ENCODE assay signal across 8 mouse cellular contexts in the genomic region with DNA sequence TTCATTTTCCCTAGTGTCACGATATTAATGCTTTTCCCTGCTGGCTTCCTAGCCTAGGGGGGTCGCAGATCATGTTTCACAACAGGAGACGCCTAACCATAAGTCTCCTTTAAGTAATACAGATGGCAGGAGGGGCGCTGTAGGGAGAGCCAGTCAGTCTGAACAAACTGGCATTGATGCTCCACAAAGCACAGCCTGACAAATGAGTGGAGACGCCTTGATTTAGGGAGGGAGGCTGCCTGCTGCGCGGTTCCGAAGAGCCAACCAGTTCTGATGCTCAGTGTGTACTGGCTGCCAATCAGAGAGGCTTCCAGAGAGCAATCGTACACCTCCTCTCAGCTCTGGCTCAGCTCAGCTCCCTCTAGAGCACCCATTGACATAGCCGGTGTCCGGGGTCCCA.
A peak's percentile ranks its signal among the peaks of the same experiment; 100 is the strongest.
DNase-seq lines count a peak whose midpoint lies in the region; ATAC-seq and TF ChIP-seq lines count a peak whose summit lies in the region.

No protein-coding gene starts in this region.

- H3K4me1 ChIP-seq in hindbrain, embryonic 14.5 days (replicated peaks; ENCODE audit: control insufficient read depth, insufficient read depth, low read length), result peaks cover 18% of the 10 kb centered on the region
- H3K4me1 ChIP-seq in midbrain, embryonic 14.5 days (ENCODE audit: control insufficient read depth, insufficient read depth, low read length), result 0 out of 2 replicates have a peak, but pooled peaks cover 6% of the 10 kb centered on the region
- H3K4me1 ChIP-seq in intestine, postnatal 0 days (replicated peaks; ENCODE audit: control insufficient read depth, insufficient read depth, low read length), result no peaks in the 10 kb centered on the region
- H3K4me1 ChIP-seq in lung, postnatal 0 days (ENCODE audit: insufficient read depth, low read depth, low read length), result no peaks in the 10 kb centered on the region

- H3K4me3 ChIP-seq in hindbrain, embryonic 14.5 days (replicated peaks; ENCODE audit: low read length), result no peak overlapping the region
- no peak overlapping the region for H3K4me3 ChIP-seq in midbrain, embryonic 14.5 days (replicated peaks; ENCODE audit: low read depth, low read length)
- H3K4me3 ChIP-seq in intestine, postnatal 0 days (ENCODE audit: low read depth, low read length), result no peak overlapping the region
- H3K4me3 ChIP-seq in lung, postnatal 0 days (ENCODE audit: low read depth, low read length), result no peak overlapping the region

- DNase-seq in R1 (ENCODE audit: low read depth, low spot score), result peak; percentile 9
- DNase-seq in cerebellum, adult 9-10 months, result peak; percentile 81
- no peak for DNase-seq in hindbrain, embryonic 14.5 days (ENCODE audit: low spot score)
- DNase-seq in midbrain, embryonic 14.5 days, result peak; percentile 58
- DNase-seq in thymus, adult 18-20 months, result no peak
- no peak for DNase-seq in lung, postnatal 0 days (ENCODE audit: low spot score)
- DNase-seq in lung, postnatal 25 days (ENCODE audit: low spot score), result no peak

- 14% methylated on average over 11 of the region's 11 CpGs for WGBS in hindbrain, embryonic 14.5 days
- WGBS in midbrain, embryonic 14.5 days, result 14% methylated on average over 11 of the region's 11 CpGs
- WGBS in intestine, postnatal 0 days, result 29% methylated on average over 11 of the region's 11 CpGs
- 23% methylated on average over 11 of the region's 11 CpGs for WGBS in lung, postnatal 0 days

- no peaks in the 10 kb centered on the region for H3K27me3 ChIP-seq in hindbrain, embryonic 14.5 days (ENCODE audit: control insufficient read depth, insufficient read depth, low read length)
- H3K27me3 ChIP-seq in midbrain, embryonic 14.5 days (ENCODE audit: control insufficient read depth, insufficient read depth, low read length), result no peaks in the 10 kb centered on the region
- no peaks in the 10 kb centered on the region for H3K27me3 ChIP-seq in intestine, postnatal 0 days (replicated peaks; ENCODE audit: control insufficient read depth, insufficient read depth, low read length)
- no peaks in the 10 kb centered on the region for H3K27me3 ChIP-seq in lung, postnatal 0 days (replicated peaks; ENCODE audit: insufficient read depth, low read length)

- no peak for TF ChIP-seq CTCF in intestine, postnatal 0 days (IDR thresholded peaks at IDR 0.05; ENCODE audit: low read depth)
- no peak for TF ChIP-seq CTCF in lung, postnatal 0 days (IDR thresholded peaks at IDR 0.05)

- H3K27ac ChIP-seq in hindbrain, embryonic 14.5 days, result 0 out of 2 replicates have a peak overlapping the region, but pooled peaks have one; percentile 9
- H3K27ac ChIP-seq in midbrain, embryonic 14.5 days (replicated peaks; ENCODE audit: low read depth, low read length), result peak overlapping the region; percentile 16; the same call in 1 of the 2 replicates
- H3K27ac ChIP-seq in intestine, postnatal 0 days (ENCODE audit: low read depth, low read length), result no peak overlapping the region
- no peak overlapping the region for H3K27ac ChIP-seq in lung, postnatal 0 days (ENCODE audit: low read length)

- no peak overlapping the region for H3K9ac ChIP-seq in hindbrain, embryonic 14.5 days
- H3K9ac ChIP-seq in midbrain, embryonic 14.5 days (replicated peaks; ENCODE audit: low read length), result no peak overlapping the region
- no peak overlapping the region for H3K9ac ChIP-seq in intestine, postnatal 0 days (ENCODE audit: low read depth, low read length)
- H3K9ac ChIP-seq in lung, postnatal 0 days (replicated peaks; ENCODE audit: low read depth), result no peak overlapping the region

- H3K36me3 ChIP-seq in hindbrain, embryonic 14.5 days (replicated peaks; ENCODE audit: control insufficient read depth, insufficient read depth), result no peaks in the 10 kb centered on the region
- no peaks in the 10 kb centered on the region for H3K36me3 ChIP-seq in midbrain, embryonic 14.5 days (ENCODE audit: control insufficient read depth, insufficient read depth, low read length)
- no peaks in the 10 kb centered on the region for H3K36me3 ChIP-seq in intestine, postnatal 0 days (ENCODE audit: control insufficient read depth, insufficient read depth)
- H3K36me3 ChIP-seq in lung, postnatal 0 days (ENCODE audit: insufficient read depth, low read length), result no peaks in the 10 kb centered on the region

- peak; percentile 71; the same call in 1 of the 2 replicates for ATAC-seq in hindbrain, embryonic 14.5 days (ENCODE audit: low FRiP score)
- ATAC-seq in midbrain, embryonic 14.5 days (ENCODE audit: low FRiP score, low TSS enrichment), result no peak
- ATAC-seq in intestine, postnatal 0 days, result no peak
- ATAC-seq in lung, postnatal 0 days, result no peak

- TF ChIP-seq EP300 in lung, postnatal 0 days (IDR thresholded peaks at IDR 0.05), result no peak

- peak overlapping the region; percentile 8; the same call in 1 of the 2 replicates for H3K4me2 ChIP-seq in hindbrain, embryonic 14.5 days (replicated peaks)
- H3K4me2 ChIP-seq in midbrain, embryonic 14.5 days (ENCODE audit: low read length), result peak overlapping the region; percentile 14; the same call in 1 of the 2 replicates
- H3K4me2 ChIP-seq in intestine, postnatal 0 days (replicated peaks; ENCODE audit: low read depth), result no peak overlapping the region
- H3K4me2 ChIP-seq in lung, postnatal 0 days (replicated peaks; ENCODE audit: low read depth, low read length), result no peak overlapping the region

- H3K9me3 ChIP-seq in hindbrain, embryonic 14.5 days (ENCODE audit: control insufficient read depth, low read length), result no peaks in the 10 kb centered on the region
- H3K9me3 ChIP-seq in midbrain, embryonic 14.5 days (ENCODE audit: control insufficient read depth, low read length), result no peaks in the 10 kb centered on the region
- no peaks in the 10 kb centered on the region for H3K9me3 ChIP-seq in intestine, postnatal 0 days (ENCODE audit: control insufficient read depth)
- no peaks in the 10 kb centered on the region for H3K9me3 ChIP-seq in lung, postnatal 0 days (ENCODE audit: low read length)

Comparison
In these comparisons a context has a peak if more than half of its experiments do, and no peak if none do; other contexts are left out.
1. DNase-seq: peak in R1 (single experiment), cerebellum, adult 9-10 months (single experiment) and midbrain, embryonic 14.5 days (single experiment); none in hindbrain, embryonic 14.5 days (single experiment), thymus, adult 18-20 months (0 of 2), lung, postnatal 0 days (single experiment) and lung, postnatal 25 days (single experiment).
2. H3K27ac ChIP-seq: peak in hindbrain, embryonic 14.5 days (single experiment) and midbrain, embryonic 14.5 days (single experiment); none in intestine, postnatal 0 days (single experiment) and lung, postnatal 0 days (single experiment).
3. H3K4me2 ChIP-seq: peak in hindbrain, embryonic 14.5 days (single experiment) and midbrain, embryonic 14.5 days (single experiment); none in intestine, postnatal 0 days (single experiment) and lung, postnatal 0 days (single experiment).